Mouse (Mus musculus): ENCODE data around the gene Lmo1. TPM values are rescaled to one million over a fixed set of nuclear protein-coding genes. Genes with fewer than 3 reads are reported as not detected.

Lmo1 gene
- polyA plus RNA-seq (2015; fragmentation: Nextera tagmentation; extraction: Ambion mirVana): 0.84 and 0.89 TPM in 2 replicates

DNA sequence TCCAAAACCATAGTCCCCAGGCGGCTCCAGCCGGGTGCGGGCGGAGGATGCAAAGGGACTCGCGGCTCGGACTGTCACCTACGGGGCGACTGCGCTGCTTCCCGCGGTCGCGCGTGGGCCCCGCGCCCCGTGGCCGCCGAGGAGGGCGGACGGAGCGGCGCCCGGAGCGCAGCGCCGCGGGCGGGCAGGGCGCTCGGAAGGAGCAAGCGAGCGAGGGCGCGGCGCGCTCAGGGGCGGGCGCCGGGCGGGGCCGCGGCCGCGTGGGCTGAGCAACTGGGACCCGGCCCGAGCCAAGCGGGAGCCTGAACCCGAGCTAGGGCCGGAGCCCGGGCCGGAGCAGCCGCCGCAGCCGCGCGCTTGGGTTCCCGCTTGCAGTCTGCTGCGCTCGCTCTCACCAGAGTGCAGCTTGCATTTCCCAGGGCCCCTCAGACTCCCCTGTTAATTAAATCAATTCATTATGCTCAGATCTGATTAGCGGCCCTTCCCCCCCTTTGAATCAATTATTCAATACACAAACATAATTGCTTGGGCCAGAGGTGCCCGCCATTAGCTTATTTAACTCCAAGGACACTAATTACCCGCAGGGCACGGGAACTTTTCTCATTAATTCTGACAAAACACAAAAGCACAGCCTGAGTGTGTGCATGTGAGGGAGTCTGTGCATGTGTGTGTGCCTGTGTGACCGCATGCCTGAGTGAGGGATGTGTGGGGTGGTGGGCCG, at the start of gene Lmo1:
Gene Lmo1, minus strand, starts transcription at position 259 of the 721 bp plus-strand sequence.
- no peaks in the 10 kb centered on the region for H3K36me3 ChIP-seq (replicated peaks)
- H3K4me1 ChIP-seq (replicated peaks): peaks cover 6% of the 10 kb centered on the region; the same call in 1 of the 2 replicates
- H3K27ac ChIP-seq (replicated peaks): no peak within 1 kb of the TSS
- no peaks in the 10 kb centered on the region for H3K9me3 ChIP-seq (replicated peaks)
- peaks cover 72% of the 10 kb centered on the region for H3K27me3 ChIP-seq
- WGBS (ENCODE audit: insufficient replicate concordance): 2% methylated on average over 66 of the region's 67 CpGs
- peak within 1 kb of the TSS; percentile 61 for H3K4me2 ChIP-seq
- H3K4me3 ChIP-seq (replicated peaks): peak within 1 kb of the TSS; percentile 46
- no peak; the same call in 1 of the 2 replicates for ATAC-seq (ENCODE audit: insufficient read depth)
- H3K9ac ChIP-seq: no peak within 1 kb of the TSS

- H3K9ac ChIP-seq: no peak overlapping the region
- 76% methylated on average over 15 of the region's 15 CpGs for WGBS (ENCODE audit: insufficient replicate concordance)
Measured at GRCm38 (mm10) chr7:109221716-109222110, 46.7 kb upstream of the Lmo1 start.

GRCm38 (mm10) chr7:109220766-109221715, 46.0 kb upstream of the Lmo1 start:
- H3K9me3 ChIP-seq (replicated peaks): no peaks in the 10 kb centered on the region
- no peak overlapping the region for H3K4me2 ChIP-seq
- H3K9ac ChIP-seq: no peak overlapping the region
- H3K27me3 ChIP-seq: no peaks in the 10 kb centered on the region
- ATAC-seq (ENCODE audit: insufficient read depth): no peak
- H3K27ac ChIP-seq (replicated peaks): no peak overlapping the region
- H3K4me1 ChIP-seq (replicated peaks): no peaks in the 10 kb centered on the region
- H3K4me3 ChIP-seq (replicated peaks): no peak overlapping the region
- WGBS (ENCODE audit: insufficient replicate concordance): 76% methylated on average over 20 of the region's 20 CpGs
- H3K36me3 ChIP-seq (replicated peaks): no peaks in the 10 kb centered on the region

More at GRCm38 (mm10) chr7:109221716-109222110, 46.7 kb upstream of the Lmo1 start:
- Histone ChIP-seq H3K36me3 (replicated peaks) (no peaks in the 10 kb centered on the region), H3K4me1 (replicated peaks) (no peaks in the 10 kb centered on the region), H3K27ac (replicated peaks) (no peak overlapping the region), H3K9me3 (replicated peaks) (no peaks in the 10 kb centered on the region), H3K27me3 (no peaks in the 10 kb centered on the region), H3K4me2 (no peak overlapping the region), H3K4me3 (replicated peaks) (no peak overlapping the region)
- no peak for ATAC-seq (ENCODE audit: insufficient read depth)

GRCm38 (mm10) chr7:109220026-109220425, 45.0 kb upstream of the Lmo1 start:
- no peaks in the 10 kb centered on the region for H3K4me1 ChIP-seq (replicated peaks)
- H3K27ac ChIP-seq (replicated peaks): no peak overlapping the region
- no peaks in the 10 kb centered on the region for H3K9me3 ChIP-seq (replicated peaks)
- no peak overlapping the region for H3K9ac ChIP-seq
- no peaks in the 10 kb centered on the region for H3K27me3 ChIP-seq
- H3K36me3 ChIP-seq (replicated peaks): no peaks in the 10 kb centered on the region
- no peak overlapping the region for H3K4me3 ChIP-seq (replicated peaks)
- H3K4me2 ChIP-seq: no peak overlapping the region
- no peak for ATAC-seq (ENCODE audit: insufficient read depth)
- 64% methylated on average over 4 of the region's 4 CpGs for whole genome bisulfite sequencing (ENCODE audit: insufficient replicate concordance)

DNA sequence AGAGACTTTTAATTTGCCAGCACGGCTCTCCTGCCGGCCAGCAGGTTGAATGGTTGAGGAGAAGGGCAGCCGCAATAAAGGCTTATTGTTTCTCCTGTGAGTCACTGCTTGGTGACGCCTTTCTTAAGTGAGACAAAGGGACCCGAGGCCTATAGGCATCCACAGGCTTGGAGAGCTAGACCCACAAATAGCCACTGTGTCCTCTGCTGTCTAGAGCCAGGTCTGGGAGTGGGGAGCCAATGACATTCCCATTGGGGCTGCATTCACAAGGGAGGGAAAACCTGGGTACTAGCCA, 43.9 kb upstream of the Lmo1 start:
- Histone ChIP-seq H3K4me2 (no peak overlapping the region), H3K9me3 (replicated peaks) (no peaks in the 10 kb centered on the region), H3K4me3 (replicated peaks) (no peak overlapping the region), H3K9ac (no peak overlapping the region), H3K4me1 (replicated peaks) (no peaks in the 10 kb centered on the region), H3K36me3 (replicated peaks) (no peaks in the 10 kb centered on the region), H3K27me3 (no peaks in the 10 kb centered on the region), H3K27ac (replicated peaks) (no peak overlapping the region)
- no peak for ATAC-seq (ENCODE audit: insufficient read depth)
- WGBS (ENCODE audit: insufficient replicate concordance): 40% methylated on average over 5 of the region's 5 CpGs

DNA sequence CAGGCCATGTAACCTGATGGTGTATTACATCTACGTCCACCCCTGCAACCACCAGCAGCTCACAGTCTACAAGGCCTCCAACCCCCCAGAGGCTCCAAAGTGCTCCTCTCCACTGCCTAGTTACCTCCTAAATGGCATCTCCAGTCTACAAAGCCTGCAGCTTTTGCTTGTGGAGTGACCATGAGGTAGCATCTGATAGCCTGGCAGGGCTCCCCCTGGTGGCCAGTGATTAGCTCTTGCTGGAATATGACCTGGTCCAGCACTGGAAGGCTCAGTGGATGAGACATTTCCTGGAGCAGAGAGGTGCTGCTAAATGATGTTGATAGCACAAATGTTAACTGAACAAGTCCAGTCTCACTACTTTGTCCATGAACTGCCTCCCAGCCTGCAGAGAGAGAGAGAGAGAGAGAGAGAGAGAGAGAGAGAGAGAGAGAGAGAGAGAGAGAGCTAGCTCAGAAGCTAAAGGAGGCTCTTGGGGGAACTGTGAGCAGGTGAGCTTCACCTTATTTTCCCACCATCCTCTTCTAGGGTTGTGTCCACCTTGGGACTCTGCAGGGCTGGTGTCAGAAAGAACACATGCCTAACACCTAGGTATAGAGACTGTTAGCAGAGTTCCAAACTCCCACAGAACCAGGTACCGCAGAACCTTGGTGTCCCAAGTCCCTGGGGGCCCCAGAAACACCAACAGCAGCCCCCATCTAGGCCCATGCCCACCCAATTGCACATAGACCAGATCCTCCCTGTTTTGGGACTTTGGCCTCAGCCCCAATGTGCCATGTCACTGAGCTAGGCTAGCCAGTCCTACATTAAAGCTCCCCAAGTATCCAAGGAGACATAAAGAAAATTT, 43.3 kb upstream of the Lmo1 start:
- Histone ChIP-seq H3K4me3 (replicated peaks) (no peak overlapping the region), H3K9ac (no peak overlapping the region), H3K27ac (replicated peaks) (no peak overlapping the region), H3K4me2 (no peak overlapping the region), H3K27me3 (no peaks in the 10 kb centered on the region), H3K36me3 (replicated peaks) (no peaks in the 10 kb centered on the region), H3K9me3 (replicated peaks) (no peaks in the 10 kb centered on the region), H3K4me1 (replicated peaks) (no peaks in the 10 kb centered on the region)
- no peak for ATAC-seq (ENCODE audit: insufficient read depth)
- 70% methylated on average over 2 of the region's 2 CpGs for WGBS (ENCODE audit: insufficient replicate concordance)

DNA sequence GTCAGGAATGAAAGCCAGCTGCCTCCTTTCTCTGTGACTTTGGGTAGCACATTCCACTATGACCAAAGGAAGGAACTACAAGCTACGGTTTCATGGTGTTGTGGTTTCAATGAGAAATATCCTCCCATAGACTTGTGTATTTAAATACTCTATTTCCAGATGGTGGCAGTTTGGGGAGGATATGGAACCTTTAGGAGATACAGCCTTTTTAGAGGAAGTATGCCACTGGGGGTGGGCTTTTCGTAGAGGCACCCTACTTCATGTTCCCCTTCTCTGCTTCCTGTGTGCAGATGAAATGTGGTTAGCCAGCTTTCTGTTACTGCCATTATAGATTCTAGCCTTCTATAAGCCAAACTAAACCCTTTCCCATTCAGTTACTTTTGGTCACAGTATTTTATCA, 34.8 kb upstream of the Lmo1 start:
- H3K4me3 ChIP-seq (replicated peaks): no peak overlapping the region
- H3K4me1 ChIP-seq (replicated peaks): no peaks in the 10 kb centered on the region
- no peak overlapping the region for H3K4me2 ChIP-seq
- WGBS (ENCODE audit: insufficient replicate concordance): 17% methylated on average over 2 of the region's 2 CpGs
- no peaks in the 10 kb centered on the region for H3K36me3 ChIP-seq (replicated peaks)
- H3K9me3 ChIP-seq (replicated peaks): no peaks in the 10 kb centered on the region
- H3K27me3 ChIP-seq: no peaks in the 10 kb centered on the region
- no peak overlapping the region for H3K9ac ChIP-seq
- H3K27ac ChIP-seq (replicated peaks): no peak overlapping the region
- no peak for ATAC-seq (ENCODE audit: insufficient read depth)

- H3K9ac ChIP-seq: no peak overlapping the region
- no peaks in the 10 kb centered on the region for H3K4me1 ChIP-seq (replicated peaks)
- H3K27me3 ChIP-seq: no peaks in the 10 kb centered on the region
- 55% methylated on average over 4 of the region's 4 CpGs for WGBS (ENCODE audit: insufficient replicate concordance)
- no peaks in the 10 kb centered on the region for H3K9me3 ChIP-seq (replicated peaks)
- H3K27ac ChIP-seq (replicated peaks): no peak overlapping the region
- H3K4me3 ChIP-seq (replicated peaks): no peak overlapping the region
- no peak overlapping the region for H3K4me2 ChIP-seq
- ATAC-seq (ENCODE audit: insufficient read depth): no peak
- no peaks in the 10 kb centered on the region for H3K36me3 ChIP-seq (replicated peaks)
Measured at GRCm38 (mm10) chr7:109207811-109208210, 32.8 kb upstream of the Lmo1 start.

- Histone ChIP-seq H3K4me2 (no peak overlapping the region), H3K9me3 (replicated peaks) (no peaks in the 10 kb centered on the region), H3K9ac (no peak overlapping the region), H3K4me3 (replicated peaks) (no peak overlapping the region), H3K27ac (replicated peaks) (no peak overlapping the region), H3K27me3 (no peaks in the 10 kb centered on the region), H3K4me1 (replicated peaks) (no peaks in the 10 kb centered on the region), H3K36me3 (replicated peaks) (no peaks in the 10 kb centered on the region)
- ATAC-seq (ENCODE audit: insufficient read depth): no peak
- WGBS (ENCODE audit: insufficient replicate concordance): 40% methylated on average over 2 of the region's 2 CpGs
Measured at GRCm38 (mm10) chr7:109206358-109206757, 31.4 kb upstream of the Lmo1 start.

DNA sequence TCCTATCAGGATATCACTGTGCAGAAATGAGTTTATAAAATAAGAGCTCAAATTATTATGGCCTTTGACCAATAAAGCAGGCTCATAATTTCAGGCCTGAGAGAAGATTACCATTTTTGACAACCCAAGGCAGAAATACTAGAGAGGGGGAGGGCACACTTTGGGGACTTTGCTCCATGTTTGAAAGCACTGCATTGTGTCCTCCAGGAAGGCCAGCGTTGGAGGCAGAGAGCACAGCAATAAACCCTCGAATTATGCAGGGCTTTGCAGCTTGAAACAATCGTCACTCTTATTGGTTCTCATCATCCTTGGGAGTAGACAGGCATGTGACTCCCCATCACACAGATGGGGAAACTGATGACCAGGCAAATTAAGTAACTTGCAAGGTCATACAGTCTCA, 28.1 kb upstream of the Lmo1 start:
- Histone ChIP-seq H3K36me3 (replicated peaks) (no peaks in the 10 kb centered on the region), H3K4me3 (replicated peaks) (no peak overlapping the region), H3K27me3 (no peaks in the 10 kb centered on the region), H3K4me2 (no peak overlapping the region), H3K27ac (replicated peaks) (no peak overlapping the region), H3K4me1 (replicated peaks) (no peaks in the 10 kb centered on the region), H3K9ac (no peak overlapping the region), H3K9me3 (replicated peaks) (no peaks in the 10 kb centered on the region)
- no peak for ATAC-seq (ENCODE audit: insufficient read depth)
- WGBS (ENCODE audit: insufficient replicate concordance): 43% methylated on average over 3 of the region's 3 CpGs

DNA sequence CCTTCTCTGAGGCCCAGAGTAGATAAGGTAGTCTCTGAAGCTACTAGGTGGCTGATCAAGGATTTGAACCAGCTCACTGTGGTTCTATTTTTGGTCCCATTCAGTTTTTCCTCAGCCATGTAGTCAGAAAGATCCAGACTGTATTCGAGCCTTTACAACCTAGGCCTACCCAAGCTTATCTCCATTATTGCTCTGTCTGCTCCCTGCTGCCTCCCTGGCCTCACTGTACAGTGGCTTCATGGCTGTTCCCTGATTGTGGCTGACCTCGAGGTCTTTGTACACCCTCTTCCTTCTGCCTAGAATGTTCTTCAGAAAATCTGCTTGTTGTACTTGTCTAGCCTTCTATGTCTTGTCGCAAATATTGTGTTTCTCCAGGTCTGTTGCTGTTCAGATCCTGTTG, 25.6 kb upstream of the Lmo1 start:
- no peak overlapping the region for H3K4me3 ChIP-seq (replicated peaks)
- no peaks in the 10 kb centered on the region for H3K4me1 ChIP-seq (replicated peaks)
- no peak for ATAC-seq (ENCODE audit: insufficient read depth)
- no peaks in the 10 kb centered on the region for H3K27me3 ChIP-seq
- no peaks in the 10 kb centered on the region for H3K36me3 ChIP-seq (replicated peaks)
- no peaks in the 10 kb centered on the region for H3K9me3 ChIP-seq (replicated peaks)
- H3K9ac ChIP-seq: no peak overlapping the region
- H3K4me2 ChIP-seq: no peak overlapping the region
- 40% methylated on average over 3 of the region's 3 CpGs for WGBS (ENCODE audit: insufficient replicate concordance)
- no peak overlapping the region for H3K27ac ChIP-seq (replicated peaks)

Measured in liver, embryonic 15.5 days (tissue).